Mouse (Mus musculus) embryonic facial prominence, embryonic 10.5 days (tissue): ENCODE results near the gene Ces1h. TPM values are rescaled to one million over a fixed set of nuclear protein-coding genes. Genes with fewer than 3 reads are reported as not detected.
"Not testable (repeated sequence)": the region's sequence is repeated elsewhere in the genome, so short reads cannot be mapped to it uniquely, and the experiment has no call there.

Experiments
- DNase-seq: peaks from one replicate; pipeline ENCODE4 v3.0.0-alpha.2; 2017; ENCODE audit warnings: low spot score
- H3K27ac ChIP-seq: fragments of 300-500 bp; sonication (generic); replicated peaks from 2 replicates; pipeline ENCODE4 v1.5.1; 2016; ENCODE audit warnings: mild to moderate bottlenecking
- H3K27me3 ChIP-seq: fragments of 300-500 bp; sonication (generic); replicated peaks from 2 replicates; pipeline ENCODE4 v1.6.1; 2016; ENCODE audit warnings: low read depth, mild to moderate bottlenecking; ENCODE audit not compliant: poor library complexity, severe bottlenecking
- H3K36me3 ChIP-seq: fragments of 300-500 bp; sonication (generic); replicated peaks from 2 replicates; pipeline ENCODE4 v1.6.1; 2016; ENCODE audit warnings: mild to moderate bottlenecking, moderate library complexity
- H3K4me1 ChIP-seq: fragments of 300-500 bp; sonication (generic); 2 replicates; pipeline ENCODE4 v1.6.1; 2016
- H3K4me3 ChIP-seq: fragments of 300-500 bp; sonication (generic); 2 replicates; pipeline ENCODE4 v1.5.1; 2016; ENCODE audit warnings: mild to moderate bottlenecking, moderate library complexity
- H3K9me3 ChIP-seq: fragments of 300-500 bp; sonication (generic); 2 replicates; pipeline ENCODE4 v1.6.1; 2016; ENCODE audit warnings: mild to moderate bottlenecking
- WGBS: fragments of 180-500 bp; shearing (Covaris S2); methylation state at CpG from one replicate; pipeline ENCODE4 v1.1.7; 2016; 5-methylcytosine and 5-hydroxymethylcytosine counted together
- polyA plus RNA-seq: library from polyadenylated mRNA; unstranded; fragments of >200 nt; fragmentation: Nextera tagmentation; extraction: Ambion mirVana; gene quantifications from 2 replicates; pipeline ENCODE4 v1.2.1, GENCODE M21; 2016

Gene Ces1h
- not detected in 2 replicates for polyA plus RNA-seq

DNA sequence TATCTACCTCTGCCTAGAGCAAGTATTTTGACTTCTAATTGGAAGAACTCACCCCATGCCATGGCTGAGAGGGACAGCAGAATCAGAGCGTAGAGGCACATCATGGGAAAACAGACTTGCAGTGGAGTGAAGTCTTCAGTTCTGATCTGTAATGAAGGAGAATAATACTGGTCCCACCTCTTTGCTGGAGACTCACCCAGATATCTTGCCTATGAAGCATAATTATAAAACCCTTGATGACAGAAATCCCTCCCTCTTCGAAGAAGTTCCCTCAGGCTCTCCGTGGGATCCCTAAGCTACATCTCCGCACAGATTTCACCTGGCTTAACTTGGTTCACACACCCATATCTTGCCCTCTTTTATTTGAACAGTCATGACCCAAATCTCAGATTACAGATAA lies at the start of gene Ces1h:
Ces1h (minus strand) TSS at position 101 of the 400 bp plus-strand sequence.
- no peaks in the 10 kb centered on the region for H3K4me1 ChIP-seq
- no peak within 1 kb of the TSS for H3K27ac ChIP-seq
- H3K9me3 ChIP-seq = no peaks in the 10 kb centered on the region
- DNase-seq = no peak
- H3K27me3 ChIP-seq = no peaks in the 10 kb centered on the region
- H3K4me3 ChIP-seq = no peak within 1 kb of the TSS
- 93% methylated on average over 4 of the region's 4 CpGs for WGBS
- H3K36me3 ChIP-seq = no peaks in the 10 kb centered on the region

- DNase-seq = no peak
- H3K4me1 ChIP-seq = no peaks in the 10 kb centered on the region
- no peak overlapping the region for H3K27ac ChIP-seq
- H3K36me3 ChIP-seq = no peaks in the 10 kb centered on the region
- no peaks in the 10 kb centered on the region for H3K27me3 ChIP-seq
- no peak overlapping the region for H3K4me3 ChIP-seq
- 90% methylated on average over 16 of the region's 16 CpGs for WGBS
- no peaks in the 10 kb centered on the region for H3K9me3 ChIP-seq
Measured at GRCm38 (mm10) chr8:93427195-93427594, 47.7 kb upstream of the Ces1h start.

DNA sequence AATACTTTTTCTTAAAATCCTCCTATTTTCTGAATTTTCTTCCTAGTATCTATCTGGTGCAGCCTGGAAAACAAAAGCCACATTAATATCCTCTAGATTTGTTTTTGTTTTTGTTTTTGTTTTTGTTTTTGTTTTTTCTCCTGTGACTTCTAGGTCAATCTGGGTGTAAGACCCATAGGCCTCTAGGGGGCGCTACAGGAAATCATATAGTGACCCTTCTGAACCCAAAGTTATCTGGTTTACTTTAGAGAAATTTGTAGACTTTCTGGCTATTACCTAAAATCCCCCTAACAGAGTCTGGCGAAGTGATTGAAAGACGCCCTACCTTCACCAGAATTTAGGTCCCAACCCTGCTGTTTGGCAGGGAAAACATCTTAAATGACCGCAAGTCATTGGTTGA lies 35.9 kb upstream of the Ces1h start:
- no peaks in the 10 kb centered on the region for H3K9me3 ChIP-seq
- no peak for DNase-seq
- H3K36me3 ChIP-seq = no peaks in the 10 kb centered on the region
- no peaks in the 10 kb centered on the region for H3K27me3 ChIP-seq
- no peaks in the 10 kb centered on the region for H3K4me1 ChIP-seq
- WGBS = 70% methylated on average over 4 of the region's 4 CpGs
- no peak overlapping the region for H3K4me3 ChIP-seq
- no peak overlapping the region for H3K27ac ChIP-seq

DNA sequence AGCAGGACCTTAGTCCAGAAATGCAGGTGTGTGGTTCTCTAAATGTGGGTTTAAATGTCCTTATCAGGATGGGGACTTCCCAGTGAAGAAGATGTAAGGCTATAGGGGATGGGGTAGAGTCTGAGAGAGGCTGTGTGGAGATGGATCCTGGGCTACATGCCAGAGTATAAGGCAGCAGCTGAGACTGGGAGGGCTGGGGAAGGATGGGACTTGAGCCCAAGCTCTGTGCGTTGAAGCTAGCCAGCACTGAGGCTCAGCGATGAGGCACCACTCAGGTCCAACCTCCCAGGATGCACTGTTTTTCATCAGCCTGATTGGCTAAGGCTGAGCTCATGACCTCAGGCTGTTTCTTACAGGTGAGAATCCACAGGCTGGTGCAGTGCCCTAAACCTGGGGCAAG lies 29.3 kb upstream of the Ces1h start:
- no peaks in the 10 kb centered on the region for H3K9me3 ChIP-seq
- WGBS = 91% methylated on average over 2 of the region's 2 CpGs
- no peak for DNase-seq
- no peaks in the 10 kb centered on the region for H3K27me3 ChIP-seq
- no peaks in the 10 kb centered on the region for H3K36me3 ChIP-seq
- H3K4me3 ChIP-seq = no peak overlapping the region
- H3K27ac ChIP-seq = no peak overlapping the region
- H3K4me1 ChIP-seq = no peaks in the 10 kb centered on the region

DNA sequence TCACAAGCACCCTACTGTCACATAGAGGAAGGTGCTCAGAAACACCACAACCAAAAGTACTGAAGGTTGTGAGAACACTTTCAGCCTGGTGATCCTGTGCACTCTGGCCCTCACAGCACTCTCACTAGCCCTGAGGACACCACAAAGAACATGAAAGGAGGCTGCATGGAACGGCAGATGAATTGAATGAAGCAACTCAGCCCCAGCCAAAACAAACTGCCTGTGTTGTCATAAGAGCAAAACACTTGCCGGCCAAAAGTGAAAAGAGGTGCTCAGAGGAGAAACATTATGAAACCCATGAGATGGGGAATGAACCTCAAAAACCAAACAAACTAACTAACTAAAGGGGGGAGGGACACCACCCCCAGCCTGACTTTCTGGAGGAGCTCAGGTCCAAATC lies 20.2 kb upstream of the Ces1h start:
- DNase-seq = no peak
- no peak overlapping the region for H3K27ac ChIP-seq
- WGBS = 77% methylated on average over 2 of the region's 2 CpGs
- H3K27me3 ChIP-seq = no peaks in the 10 kb centered on the region
- no peaks in the 10 kb centered on the region for H3K36me3 ChIP-seq
- H3K4me1 ChIP-seq = no peaks in the 10 kb centered on the region
- H3K9me3 ChIP-seq = no peaks in the 10 kb centered on the region
- no peak overlapping the region for H3K4me3 ChIP-seq

- no peaks in the 10 kb centered on the region for H3K9me3 ChIP-seq
- no peak for DNase-seq
- WGBS = 64% methylated on average over 1 of the region's 1 CpGs
- no peaks in the 10 kb centered on the region for H3K4me1 ChIP-seq
- H3K4me3 ChIP-seq = no peak overlapping the region
- no peaks in the 10 kb centered on the region for H3K36me3 ChIP-seq
- H3K27ac ChIP-seq = no peak overlapping the region
- no peaks in the 10 kb centered on the region for H3K27me3 ChIP-seq
Measured at GRCm38 (mm10) chr8:93398044-93398443, 18.5 kb upstream of the Ces1h start.

- not testable (repeated sequence) for H3K4me1 ChIP-seq, H3K36me3 ChIP-seq, H3K27me3 ChIP-seq, DNase-seq, H3K9me3 ChIP-seq, H3K27ac ChIP-seq, H3K4me3 ChIP-seq
- 91% methylated on average over 8 of the region's 8 CpGs for WGBS
Measured at GRCm38 (mm10) chr8:93394079-93394619, 14.6 kb upstream of the Ces1h start.

DNA sequence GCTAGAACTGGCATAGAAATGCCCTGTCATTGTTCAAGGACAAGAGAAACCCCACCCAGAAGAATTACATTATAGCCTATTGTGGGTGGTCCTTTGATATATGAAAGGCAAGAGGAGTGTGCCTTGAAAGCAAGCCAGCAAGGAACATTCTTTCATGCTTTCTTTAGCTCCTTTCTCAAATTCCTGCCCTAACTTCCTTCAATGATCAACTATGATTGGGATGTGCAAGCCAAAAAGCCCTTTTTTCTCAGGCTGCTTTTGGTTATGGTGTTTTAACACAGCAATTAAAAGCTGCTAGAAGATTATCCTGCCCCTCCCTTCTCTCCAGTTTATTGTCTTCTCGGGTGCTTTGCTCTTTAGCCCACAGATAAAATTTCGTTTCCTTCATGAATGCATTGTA lies 10.0 kb downstream of the Ces1h start:
- H3K27me3 ChIP-seq = no peaks in the 10 kb centered on the region
- no peak overlapping the region for H3K27ac ChIP-seq
- no peak for DNase-seq
- no peak overlapping the region for H3K4me3 ChIP-seq
- no peaks in the 10 kb centered on the region for H3K4me1 ChIP-seq
- no peaks in the 10 kb centered on the region for H3K9me3 ChIP-seq
- no peaks in the 10 kb centered on the region for H3K36me3 ChIP-seq
- WGBS = 53% methylated on average over 2 of the region's 2 CpGs

GRCm38 (mm10) chr8:93360113-93360512 lies 19.4 kb downstream of the Ces1h start:
- no peaks in the 10 kb centered on the region for H3K4me1 ChIP-seq
- H3K9me3 ChIP-seq = no peaks in the 10 kb centered on the region
- no peaks in the 10 kb centered on the region for H3K36me3 ChIP-seq
- DNase-seq = peak; percentile 26
- no peaks in the 10 kb centered on the region for H3K27me3 ChIP-seq
- H3K4me3 ChIP-seq = no peak overlapping the region
- no peak overlapping the region for H3K27ac ChIP-seq

GRCm38 (mm10) chr8:93339531-93339930 lies 40.0 kb downstream of the Ces1h start:
- Histone ChIP-seq H3K4me3 (no peak overlapping the region), H3K36me3 (no peaks in the 10 kb centered on the region), H3K27ac (no peak overlapping the region), H3K9me3 (no peaks in the 10 kb centered on the region), H3K27me3 (no peaks in the 10 kb centered on the region), H3K4me1 (no peaks in the 10 kb centered on the region)
- DNase-seq = no peak
- WGBS = 86% methylated on average over 2 of the region's 2 CpGs

- Histone ChIP-seq H3K4me3 (no peak within 1 kb of the TSS), H3K27me3 (no peaks in the 10 kb centered on the region), H3K9me3 (no peaks in the 10 kb centered on the region), H3K27ac (no peak within 1 kb of the TSS), H3K36me3 (no peaks in the 10 kb centered on the region), H3K4me1 (no peaks in the 10 kb centered on the region)
- no peak for DNase-seq
- 64% methylated on average over 3 of the region's 3 CpGs for WGBS
Measured at GRCm38 (mm10) chr8:93337207-93337606, 42.3 kb downstream of the Ces1h start, which contains the start of gene Ces1g. Gene Ces1g, minus strand, starts transcription at chr8:93337308.

DNA sequence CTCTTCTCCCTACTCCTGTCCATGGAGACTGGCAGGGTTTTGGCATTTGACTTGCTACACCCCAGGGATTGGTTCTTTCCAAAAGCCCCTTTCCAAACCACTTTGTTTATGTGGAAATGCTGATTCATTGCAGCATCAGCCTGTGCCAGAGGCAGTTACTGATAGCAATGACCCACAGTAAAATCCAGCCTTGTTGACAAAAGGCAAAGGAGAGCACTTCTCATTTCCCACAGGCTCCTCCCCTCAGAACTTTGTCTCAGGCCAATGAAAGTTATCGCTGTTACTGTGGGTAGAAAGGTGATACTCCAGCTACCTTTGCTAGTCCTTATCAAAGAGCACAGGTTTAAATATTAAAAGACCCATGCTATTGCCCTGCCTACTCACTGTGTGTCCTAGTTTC lies 46.8 kb downstream of the Ces1h start:
- no peaks in the 10 kb centered on the region for H3K9me3 ChIP-seq
- no peak for DNase-seq
- no peaks in the 10 kb centered on the region for H3K27me3 ChIP-seq
- H3K4me3 ChIP-seq = no peak overlapping the region
- no peaks in the 10 kb centered on the region for H3K4me1 ChIP-seq
- WGBS = 85% methylated on average over 1 of the region's 1 CpGs
- H3K27ac ChIP-seq = no peak overlapping the region
- no peaks in the 10 kb centered on the region for H3K36me3 ChIP-seq

DNA sequence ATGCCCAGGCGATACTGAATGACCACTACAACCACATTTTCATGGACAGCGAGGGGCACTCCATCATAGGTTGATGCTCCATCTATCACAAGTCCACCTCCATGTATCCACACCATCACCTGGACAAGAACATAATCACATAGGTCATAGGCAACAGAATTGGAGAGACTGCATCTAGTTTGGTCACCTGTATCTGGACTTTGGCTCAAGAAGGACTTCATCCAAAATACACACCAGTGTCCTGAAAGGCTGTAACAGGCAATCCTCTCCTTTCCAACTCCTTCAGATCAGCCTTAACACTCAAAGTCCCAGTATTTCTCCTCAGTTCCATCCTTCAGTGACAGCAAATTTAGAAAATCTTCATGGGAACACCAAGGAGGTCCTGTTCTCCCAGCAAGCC lies 48.4 kb downstream of the Ces1h start:
- H3K4me1 ChIP-seq = no peaks in the 10 kb centered on the region
- H3K36me3 ChIP-seq = no peaks in the 10 kb centered on the region
- no peak overlapping the region for H3K27ac ChIP-seq
- WGBS = 91% methylated on average over 2 of the region's 2 CpGs
- H3K27me3 ChIP-seq = no peaks in the 10 kb centered on the region
- no peak for DNase-seq
- H3K4me3 ChIP-seq = no peak overlapping the region
- no peaks in the 10 kb centered on the region for H3K9me3 ChIP-seq

GRCm38 (mm10) chr8:93325123-93325522 lies 54.4 kb downstream of the Ces1h start:
- Histone ChIP-seq H3K27ac (no peak overlapping the region), H3K4me1 (no peaks in the 10 kb centered on the region), H3K9me3 (no peaks in the 10 kb centered on the region), H3K36me3 (no peaks in the 10 kb centered on the region), H3K27me3 (no peaks in the 10 kb centered on the region), H3K4me3 (no peak overlapping the region)
- DNase-seq = no peak
- 76% methylated on average over 2 of the region's 2 CpGs for WGBS
